Mouse (Mus musculus) T-helper 1 cell (primary cell): Measurements from ENCODE around the gene Slc24a1.

ENCODE experiments used
- in situ Hi-C: fragments of 300-600 bp; cut with MboI, MseI; formaldehyde crosslinking; loops from one replicate; pipeline ENCODE4 v1.15.1; 2025; ENCODE audit warnings: high pct_unique_total_duplicates

Gene Slc24a1

DNA sequence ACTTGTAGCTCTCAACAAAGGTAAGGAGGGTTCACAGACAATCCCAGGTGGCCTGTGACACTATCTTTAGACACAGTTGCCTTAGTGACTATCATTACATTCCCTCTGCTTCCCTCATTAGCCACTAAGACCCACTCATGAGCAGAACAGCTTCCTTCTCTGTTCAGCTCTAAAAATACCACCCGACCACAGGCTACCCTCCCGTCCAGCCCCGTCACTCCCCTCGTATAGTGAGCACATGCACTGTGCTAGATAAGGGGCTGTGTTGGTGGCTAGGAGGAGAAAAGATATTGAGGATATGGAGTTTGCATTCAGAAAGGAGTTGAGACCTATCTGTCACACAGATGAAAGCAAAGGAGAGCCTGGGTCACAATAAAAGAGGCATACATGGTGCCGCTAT is 12.9 kb downstream of the Slc24a1 start:
- in situ Hi-C loops: loop anchor here (25.0 kb wide), 1 partner anchor 601 kb away; the partner anchor contains the start of gene Dis3l

- in situ Hi-C loops: loop anchor here (25.0 kb wide), 1 partner anchor 600 kb away; the partner anchor contains the start of gene Dis3l
These were observed 13.9 kb downstream of the Slc24a1 start for GRCm38 (mm10) chr9:64937491-64937890.

DNA sequence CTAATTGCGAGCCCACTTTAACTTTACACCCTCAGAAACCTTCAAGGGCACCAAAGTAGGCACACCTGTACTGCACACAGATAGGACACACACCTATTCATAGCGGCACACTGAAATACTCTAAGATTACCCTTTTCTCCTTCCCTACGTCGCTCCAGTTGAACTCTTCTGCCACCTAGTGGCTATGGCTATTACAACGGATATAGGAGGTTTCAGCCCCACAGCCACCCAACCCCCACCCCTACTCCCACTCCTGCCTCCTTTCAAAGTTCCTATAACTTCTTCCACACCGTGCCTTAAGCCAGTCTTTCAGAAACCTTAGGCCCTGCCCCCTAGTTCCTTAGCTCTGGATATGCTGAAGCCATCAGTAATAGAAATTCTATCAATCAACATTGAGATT is 14.9 kb downstream of the Slc24a1 start:
- in situ Hi-C loops: loop anchor here (25.0 kb wide), 1 partner anchor 599 kb away; the partner anchor contains the start of gene Dis3l

DNA sequence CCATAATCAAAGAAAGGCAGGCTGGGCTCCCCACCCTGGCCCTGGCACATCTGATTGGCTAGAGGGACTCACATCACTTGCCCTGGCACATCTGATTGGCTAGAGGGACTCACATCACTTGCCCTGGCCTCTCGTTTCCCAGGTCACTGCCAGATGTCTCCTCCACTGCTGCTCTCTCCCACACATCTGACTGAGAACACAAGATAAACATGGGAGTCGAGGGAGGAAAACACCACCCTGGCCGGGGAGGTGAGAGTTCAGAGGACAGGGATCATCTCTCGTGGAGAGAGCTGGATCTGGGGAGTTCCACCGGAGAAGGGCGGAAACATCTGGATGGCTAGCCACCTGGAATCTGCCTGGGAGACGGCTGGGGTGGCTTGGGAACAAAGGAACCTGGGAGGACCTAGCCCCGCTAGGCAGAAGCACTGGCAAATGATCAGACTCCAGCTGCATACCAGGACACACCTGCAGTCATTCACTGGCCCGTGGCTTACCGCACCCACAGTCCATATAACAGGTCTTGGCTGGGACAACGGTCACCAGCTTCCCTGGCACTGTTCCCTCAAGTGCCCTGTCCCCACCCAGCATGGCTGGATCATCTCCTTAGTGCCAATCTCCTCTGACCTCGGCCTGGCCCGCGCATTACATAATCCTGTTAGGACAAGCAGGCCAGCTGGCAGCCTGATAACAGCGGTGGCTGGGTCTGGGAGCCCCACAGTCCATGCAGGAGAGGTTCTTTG is 17.2 kb downstream of the Slc24a1 start:
- in situ Hi-C loops: loop anchor here (25.0 kb wide), 1 partner anchor 597 kb away; the partner anchor contains the start of gene Dis3l

DNA sequence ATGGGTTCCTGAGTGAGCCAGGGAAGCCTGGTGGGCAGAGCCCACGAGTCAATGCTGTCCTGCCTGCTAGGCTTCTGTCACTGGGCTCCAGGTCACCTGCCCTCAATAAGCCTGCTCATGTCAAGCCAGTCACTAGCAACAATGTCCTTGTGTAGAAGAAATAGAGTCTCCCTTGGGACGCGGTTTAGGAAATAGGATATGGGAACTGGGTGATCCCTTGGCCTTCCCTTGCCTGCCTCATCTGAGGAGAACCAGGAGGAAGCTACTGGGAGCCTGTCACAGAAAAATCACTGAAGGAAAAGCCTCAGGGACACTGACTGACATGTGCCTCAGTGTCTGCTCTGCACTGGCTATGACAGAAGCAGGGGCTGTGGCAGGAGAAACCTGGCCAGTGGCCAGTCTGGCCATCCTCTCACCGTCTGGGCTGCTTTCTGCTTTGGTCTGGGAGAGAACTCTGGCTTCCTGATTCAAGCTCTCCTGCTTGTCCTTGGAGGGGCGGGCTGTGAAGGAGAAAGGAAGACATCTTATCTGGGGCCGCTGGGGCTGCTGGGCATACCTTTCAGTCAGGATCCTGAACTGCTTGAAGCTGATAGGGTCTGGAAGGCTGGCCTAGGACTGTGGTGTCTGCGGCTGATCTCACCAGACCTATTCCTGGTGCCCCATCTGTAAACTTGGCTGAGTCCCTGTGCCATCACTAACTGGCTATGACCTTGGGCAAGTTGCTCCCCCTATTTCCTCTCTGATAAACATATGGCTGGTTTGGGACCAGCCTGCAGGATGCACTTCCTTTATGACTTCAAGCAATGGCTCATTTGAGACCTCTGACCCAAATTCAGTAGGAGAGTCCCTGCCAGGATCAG is 19.4 kb downstream of the Slc24a1 start:
- in situ Hi-C loops: loop anchor here (25.0 kb wide), 1 partner anchor 595 kb away; the partner anchor contains the start of gene Dis3l

- in situ Hi-C loops: loop anchor here (25.0 kb wide), 1 partner anchor 593 kb away; the partner anchor contains the start of gene Dis3l
These were observed 21.2 kb downstream of the Slc24a1 start for GRCm38 (mm10) chr9:64930256-64930655.

DNA sequence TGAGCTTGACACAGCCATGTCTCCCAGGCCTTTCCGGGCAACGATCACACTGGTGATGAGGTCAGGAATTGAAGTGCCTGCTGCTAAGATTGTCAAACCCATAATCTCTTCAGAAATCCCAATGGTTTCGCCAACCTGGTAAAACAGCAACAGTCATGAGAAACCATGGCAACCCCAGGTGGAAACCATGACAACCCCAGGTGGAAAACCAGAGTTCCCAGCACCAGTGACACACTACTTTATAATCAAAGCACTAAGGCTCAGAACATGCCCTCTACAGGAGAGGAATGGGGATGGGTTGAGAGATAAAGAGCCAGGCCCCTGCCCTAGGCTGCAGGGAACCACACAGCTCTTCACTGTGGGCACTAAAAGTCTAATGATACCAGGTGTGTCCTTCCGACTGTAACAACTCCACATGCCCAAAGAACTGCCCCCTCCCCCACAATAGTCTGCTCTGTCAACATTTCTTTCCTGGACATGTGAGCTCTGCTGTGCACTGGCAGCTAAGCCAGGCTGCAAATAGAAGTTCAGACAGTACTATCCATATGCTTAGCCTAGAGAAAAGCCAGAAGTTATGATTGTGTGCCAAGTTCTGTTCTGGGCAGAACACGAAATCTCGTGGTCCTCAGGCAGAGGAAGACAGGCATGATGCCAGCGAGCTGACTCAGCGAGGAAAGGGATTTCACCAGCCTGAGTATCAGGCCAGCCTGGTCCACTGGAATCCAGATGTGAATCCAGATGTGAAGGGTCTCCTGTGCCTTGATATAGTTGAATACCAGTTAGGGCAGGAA is 25.0 kb downstream of the Slc24a1 start:
- in situ Hi-C loops: loop anchor here (25.0 kb wide), 1 partner anchor 589 kb away; the partner anchor contains the start of gene Dis3l

DNA sequence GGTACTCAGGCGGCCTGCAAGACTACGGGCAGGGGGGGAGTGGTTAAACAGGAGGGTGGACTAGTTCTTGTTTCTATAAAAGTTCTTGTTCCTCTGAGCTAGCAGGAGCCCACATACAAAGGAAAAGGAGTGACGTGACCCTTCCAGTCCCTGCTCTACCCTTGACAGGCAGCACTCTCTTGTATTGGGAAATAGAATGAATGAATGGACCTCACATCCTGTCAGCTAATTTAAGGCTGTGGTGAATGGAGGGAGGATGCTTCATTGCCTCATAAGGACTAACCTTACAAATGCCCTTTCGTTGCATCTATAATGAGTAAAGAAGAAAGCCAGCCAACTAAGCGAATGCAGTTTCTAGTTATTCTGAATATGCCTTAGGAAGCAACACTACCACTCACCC is 25.6 kb downstream of the Slc24a1 start:
- in situ Hi-C loops: loop anchor here (25.0 kb wide), 1 partner anchor 588 kb away; the partner anchor contains the start of gene Dis3l

GRCm38 (mm10) chr9:64918560-64918959 is 32.8 kb downstream of the Slc24a1 start:
- in situ Hi-C loops: no loop called here

GRCm38 (mm10) chr9:64914629-64915028 is 36.8 kb downstream of the Slc24a1 start:
- in situ Hi-C loops: no loop called here

- in situ Hi-C loops: no loop called here
These were observed 37.4 kb downstream of the Slc24a1 start for GRCm38 (mm10) chr9:64913973-64914372.

DNA sequence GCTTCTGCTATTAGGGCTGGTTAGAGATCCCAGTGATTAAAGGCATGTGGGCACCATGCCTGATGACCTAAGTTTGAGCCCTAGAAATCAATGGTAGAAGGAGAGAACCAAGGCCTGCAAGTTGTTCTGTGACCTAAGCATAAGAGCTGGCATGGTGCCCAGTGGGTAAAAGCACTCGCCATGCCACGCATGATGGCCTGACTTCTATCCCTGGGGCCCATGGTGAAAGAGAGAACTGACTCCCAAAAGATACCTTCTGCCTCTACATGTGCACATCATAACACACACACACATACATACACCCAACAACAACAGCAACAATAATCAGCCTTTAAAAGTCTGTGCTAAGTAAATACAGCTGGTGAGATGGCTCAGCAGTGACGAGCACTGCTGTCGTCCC is 38.0 kb downstream of the Slc24a1 start:
- in situ Hi-C loops: no loop called here

GRCm38 (mm10) chr9:64907441-64907840 is 44.0 kb downstream of the Slc24a1 start:
- in situ Hi-C loops: no loop called here

GRCm38 (mm10) chr9:64904917-64905640 is 46.3 kb downstream of the Slc24a1 start:
- in situ Hi-C loops: no loop called here

- in situ Hi-C loops: no loop called here
These were observed 48.0 kb downstream of the Slc24a1 start for GRCm38 (mm10) chr9:64903386-64903785.

- in situ Hi-C loops: no loop called here
These were observed 48.5 kb downstream of the Slc24a1 start for GRCm38 (mm10) chr9:64902866-64903265.

DNA sequence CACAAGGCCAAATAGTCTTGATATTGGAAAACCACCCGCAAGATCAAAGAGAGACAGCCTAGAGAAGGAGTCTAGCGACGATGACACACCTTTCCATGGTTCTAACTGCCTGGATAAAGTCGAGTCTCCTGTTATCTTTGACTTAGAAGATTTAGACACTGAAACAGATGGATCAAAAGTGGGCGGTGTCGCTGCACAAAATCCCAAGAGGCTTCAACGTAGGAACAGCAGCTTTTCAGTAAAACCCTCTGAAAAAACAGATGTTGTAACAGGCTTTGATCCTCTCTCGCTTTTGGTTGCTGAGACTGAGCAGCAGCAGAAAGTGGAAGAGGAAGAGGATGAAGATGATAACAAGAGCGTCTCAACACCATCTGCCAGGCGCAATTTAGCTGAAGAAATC is 54.8 kb downstream of the Slc24a1 start:
- in situ Hi-C loops: no loop called here

- in situ Hi-C loops: no loop called here
These were observed 65.4 kb downstream of the Slc24a1 start for GRCm38 (mm10) chr9:64886008-64886407.
